In genomic region chr7:112656141-112656662, GRCm38 (mm10) we compare ENCODE assay signal across 9 mouse cellular contexts. TPM values are rescaled to one million over a fixed set of nuclear protein-coding genes. Genes with fewer than 3 reads are reported as not detected.
DNase-seq lines count a peak whose midpoint lies in the region; ATAC-seq and TF ChIP-seq lines count a peak whose summit lies in the region.
"Had no signal": no experiment of that assay in that cellular context is flagged by ENCODE, and none has a peak within 500 bp of the region (broad histone marks: within the 10 kb centered on the region; RNA-seq: fewer than 3 reads in every experiment).

No protein-coding gene starts in this region.

- 24% methylated on average over 9 of the region's 9 CpGs for WGBS in liver, embryonic 16.5 days (ENCODE audit: insufficient replicate concordance)
- 59% methylated on average over 9 of the region's 9 CpGs for WGBS in midbrain, embryonic 14.5 days
- WGBS in cerebellum, adult 2 months = 30% methylated on average over 9 of the region's 9 CpGs

- H3K4me1 ChIP-seq in liver, embryonic 16.5 days (ENCODE audit: control insufficient read depth, low read depth, low read length) = no peaks in the 10 kb centered on the region
- no peaks in the 10 kb centered on the region for H3K4me1 ChIP-seq in midbrain, embryonic 14.5 days (ENCODE audit: control insufficient read depth, insufficient read depth, low read length)
- no peaks in the 10 kb centered on the region for H3K4me1 ChIP-seq in cerebellum, adult 2 months (ENCODE audit: control insufficient read depth, insufficient read depth, low read length)
- H3K4me1 ChIP-seq: liver, embryonic 15.5 days had no signal

- TF ChIP-seq CTCF in cerebellum, adult 2 months (IDR thresholded peaks at IDR 0.05; ENCODE audit: borderline replicate concordance, insufficient read depth, low read depth, low read length) = no peak

- intact Hi-C loops in heart, postnatal 36 days (cut with DNase I) = no loop called here

- no peaks in the 10 kb centered on the region for H3K36me3 ChIP-seq in liver, embryonic 16.5 days (ENCODE audit: control insufficient read depth, insufficient read depth)
- no peaks in the 10 kb centered on the region for H3K36me3 ChIP-seq in midbrain, embryonic 14.5 days (ENCODE audit: control insufficient read depth, insufficient read depth, low read length)
- H3K36me3 ChIP-seq: liver, embryonic 15.5 days had no signal

- no peak for TF ChIP-seq POLR2A in cerebellum, adult 2 months (IDR thresholded peaks at IDR 0.05; ENCODE audit: borderline replicate concordance, insufficient read depth, low read length)

- peak; percentile 33 for DNase-seq in retina, postnatal 1 day
- no peak for DNase-seq in retina, embryonic 14.5 days (ENCODE audit: low spot score)
- peak; percentile 74 to 82 for DNase-seq in heart, postnatal 36 days
- DNase-seq in urinary bladder, postnatal 25 days (ENCODE audit: low spot score) = peak; percentile 53
- DNase-seq in thymus, postnatal 0 days (ENCODE audit: low spot score) = no peak
- no peak for DNase-seq in midbrain, embryonic 14.5 days
- no peak for DNase-seq in cerebellum, adult 2 months

- H3K9ac ChIP-seq in liver, embryonic 16.5 days (ENCODE audit: low read depth, low read length) = no peak overlapping the region
- no peak overlapping the region for H3K9ac ChIP-seq in midbrain, embryonic 14.5 days (replicated peaks; ENCODE audit: low read length)
- H3K9ac ChIP-seq: liver, embryonic 15.5 days had no signal

- H3K4me3 ChIP-seq in liver, embryonic 16.5 days (ENCODE audit: low read depth, low read length) = no peak overlapping the region
- H3K4me3 ChIP-seq in midbrain, embryonic 14.5 days (replicated peaks; ENCODE audit: low read depth, low read length) = no peak overlapping the region
- no peak overlapping the region for H3K4me3 ChIP-seq in cerebellum, adult 2 months (replicated peaks; ENCODE audit: insufficient read depth, low read depth, low read length)
- H3K4me3 ChIP-seq: liver, embryonic 15.5 days had no signal

- ATAC-seq in liver, embryonic 16.5 days (ENCODE audit: low read depth) = peak; percentile 47
- no peak for ATAC-seq in midbrain, embryonic 14.5 days (ENCODE audit: low FRiP score, low TSS enrichment)

- no peaks in the 10 kb centered on the region for H3K27me3 ChIP-seq in liver, embryonic 16.5 days (ENCODE audit: control insufficient read depth, insufficient read depth, low read depth, low read length)
- H3K27me3 ChIP-seq in midbrain, embryonic 14.5 days (ENCODE audit: control insufficient read depth, insufficient read depth, low read length) = no peaks in the 10 kb centered on the region
- H3K27me3 ChIP-seq in cerebellum, adult 2 months (ENCODE audit: control insufficient read depth, insufficient read depth, low read length) = no peaks in the 10 kb centered on the region
- H3K27me3 ChIP-seq: liver, embryonic 15.5 days had no signal

- H3K4me2 ChIP-seq in liver, embryonic 16.5 days (ENCODE audit: low read depth, low read length) = no peak overlapping the region
- H3K4me2 ChIP-seq in midbrain, embryonic 14.5 days (ENCODE audit: low read length) = no peak overlapping the region
- H3K4me2 ChIP-seq: liver, embryonic 15.5 days had no signal

- H3K9me3 ChIP-seq in liver, embryonic 16.5 days (replicated peaks; ENCODE audit: control insufficient read depth, low read length) = no peaks in the 10 kb centered on the region
- no peaks in the 10 kb centered on the region for H3K9me3 ChIP-seq in midbrain, embryonic 14.5 days (ENCODE audit: control insufficient read depth, low read length)
- H3K9me3 ChIP-seq: liver, embryonic 15.5 days had no signal

- no peak overlapping the region for H3K27ac ChIP-seq in liver, embryonic 16.5 days (ENCODE audit: low read length)
- H3K27ac ChIP-seq in midbrain, embryonic 14.5 days (replicated peaks; ENCODE audit: low read depth, low read length) = no peak overlapping the region
- no peak overlapping the region for H3K27ac ChIP-seq in cerebellum, adult 2 months (ENCODE audit: insufficient read depth, low read length)
- H3K27ac ChIP-seq: liver, embryonic 15.5 days had no signal

RNA-seq across cellular contexts. Expression of gene Tead1, which starts 22.9 kb away (rescaled TPM):
- total RNA-seq in heart, postnatal 36 days (2021) = 100 to 1,000 TPM; 157 to 186 TPM
- 1.5 and 1.7 TPM in 2 replicates for polyA plus RNA-seq in liver, embryonic 16.5 days (2015; fragmentation: Nextera tagmentation; extraction: Ambion mirVana)
- 1.2 and 3.2 TPM in 2 replicates for polyA plus RNA-seq in thymus, postnatal 0 days (2015; fragmentation: Nextera tagmentation; extraction: Ambion mirVana)
- polyA plus RNA-seq in midbrain, embryonic 14.5 days (2014; fragmentation: Nextera tagmentation; extraction: Ambion mirVana) = 10.6 and 10.7 TPM in 2 replicates
- polyA plus RNA-seq in cerebellum, adult 2 months (2012; rRNA removed) = 7.2 and 8.8 TPM in 2 replicates

Comparison
In these comparisons a context has a peak if more than half of its experiments do, and no peak if none do; other contexts are left out.
1. DNase-seq: peak in retina, postnatal 1 day (single experiment), heart, postnatal 36 days (2 of 2) and urinary bladder, postnatal 25 days (single experiment); none in retina, embryonic 14.5 days (single experiment), thymus, postnatal 0 days (single experiment), midbrain, embryonic 14.5 days (single experiment) and cerebellum, adult 2 months (0 of 2).